Mouse (Mus musculus): Measurements from ENCODE around the gene Ip6k3.

Gene Ip6k3

GRCm38 (mm10) chr17:27122701-27123100 is 44.9 kb downstream of the Ip6k3 start:
- DNase-seq (ENCODE audit: low read depth): no peak

GRCm38 (mm10) chr17:27121781-27122180 is 45.8 kb downstream of the Ip6k3 start:
- no peak for DNase-seq (ENCODE audit: low read depth)

DNA sequence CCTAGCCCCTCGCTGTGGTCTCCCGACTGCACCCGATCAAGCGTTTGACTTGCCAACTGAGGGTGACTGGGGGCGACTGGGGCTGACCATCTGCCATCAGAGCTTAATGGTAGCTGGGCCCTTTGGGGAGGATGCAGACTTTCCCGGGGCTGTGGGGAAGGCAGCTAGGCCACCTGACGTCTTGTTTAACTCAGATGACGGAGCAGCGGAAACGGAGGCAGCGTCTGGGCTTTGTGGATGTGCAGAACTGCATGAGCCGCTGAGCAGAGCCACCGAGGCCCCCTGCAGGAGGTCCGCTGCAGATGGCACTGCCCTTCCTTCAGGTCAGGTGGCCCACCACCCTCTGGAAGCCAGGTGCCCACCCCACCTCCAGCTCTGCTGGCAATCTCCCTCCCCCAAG is 46.3 kb downstream of the Ip6k3 start:
- no peak for DNase-seq (ENCODE audit: low read depth)

- no peak for DNase-seq (ENCODE audit: low read depth)
These were observed 47.0 kb downstream of the Ip6k3 start for GRCm38 (mm10) chr17:27120561-27121024.

DNA sequence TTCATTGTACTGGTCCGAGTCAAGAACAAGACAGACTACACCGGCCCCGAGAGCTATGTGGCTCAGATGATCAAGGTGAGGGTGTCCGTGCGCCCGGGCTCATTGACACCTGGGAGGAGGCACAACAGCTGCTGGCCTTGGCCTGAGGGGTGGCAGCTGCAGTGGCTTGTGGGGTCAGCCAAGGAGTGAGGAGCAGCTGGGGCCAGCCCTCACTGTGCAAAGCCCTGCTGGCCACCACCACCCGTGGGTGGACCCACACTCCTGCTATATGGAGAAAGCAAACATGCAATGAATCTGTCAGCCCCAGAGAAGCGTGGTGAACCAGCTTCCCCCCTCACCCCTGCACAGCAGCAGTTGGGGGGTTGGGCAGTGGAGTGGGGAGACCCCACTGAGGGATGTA is 47.6 kb downstream of the Ip6k3 start:
- DNase-seq (ENCODE audit: low read depth): no peak

- no peak for DNase-seq (ENCODE audit: low read depth)
These were observed 48.1 kb downstream of the Ip6k3 start for GRCm38 (mm10) chr17:27119540-27119895.

GRCm38 (mm10) chr17:27118676-27119539 is 48.7 kb downstream of the Ip6k3 start:
- no peak for DNase-seq (ENCODE audit: low read depth)

GRCm38 (mm10) chr17:27110072-27110471 is 57.5 kb downstream of the Ip6k3 start:
- no peak for DNase-seq (ENCODE audit: low read depth)

DNA sequence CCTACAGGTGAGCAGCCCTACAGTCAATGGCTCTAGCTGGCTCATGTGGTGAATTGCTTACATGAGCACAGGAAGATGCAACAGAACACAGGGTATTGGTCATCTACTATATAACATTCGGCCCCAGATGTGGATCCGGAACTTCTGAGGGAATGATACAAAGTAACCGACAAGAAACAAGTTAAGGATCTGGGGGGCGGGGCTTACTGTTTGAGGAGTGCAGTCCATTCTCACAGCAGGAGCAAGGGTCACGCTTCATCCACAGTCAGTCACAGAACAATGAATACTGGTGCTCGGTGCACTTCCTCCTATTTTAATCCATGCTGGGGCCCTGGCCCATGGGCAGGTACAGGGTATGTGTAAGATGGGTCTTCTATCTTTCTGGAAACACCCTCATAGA is 59.7 kb downstream of the Ip6k3 start:
- no peak for DNase-seq (ENCODE audit: low read depth)

- DNase-seq (ENCODE audit: low read depth): peak; percentile 45
These were observed 60.9 kb downstream of the Ip6k3 start for GRCm38 (mm10) chr17:27106745-27107144.

- DNase-seq (ENCODE audit: low read depth): no peak
These were observed 61.7 kb downstream of the Ip6k3 start for GRCm38 (mm10) chr17:27105698-27106470.

DNA sequence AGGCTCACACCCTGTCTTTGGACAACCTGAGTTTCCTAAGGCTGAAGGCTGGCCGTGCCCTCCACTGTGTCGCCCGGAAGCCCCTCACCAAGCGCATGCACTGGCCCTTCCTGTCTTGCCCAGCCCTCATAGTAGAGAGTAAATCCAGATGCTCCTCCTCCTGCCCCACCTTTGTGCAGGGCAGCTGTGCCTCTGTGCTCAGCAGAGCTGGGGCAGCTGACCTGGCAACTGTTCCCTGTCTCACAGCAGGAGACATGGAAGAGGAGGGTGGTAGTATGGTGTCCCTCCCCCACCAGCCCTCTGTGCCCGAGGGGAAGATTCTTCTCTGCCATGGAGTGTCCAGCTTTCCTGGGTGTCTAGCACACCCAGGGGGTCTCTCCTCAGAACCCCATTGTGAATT is 65.9 kb downstream of the Ip6k3 start:
- no peak for DNase-seq (ENCODE audit: low read depth)

DNA sequence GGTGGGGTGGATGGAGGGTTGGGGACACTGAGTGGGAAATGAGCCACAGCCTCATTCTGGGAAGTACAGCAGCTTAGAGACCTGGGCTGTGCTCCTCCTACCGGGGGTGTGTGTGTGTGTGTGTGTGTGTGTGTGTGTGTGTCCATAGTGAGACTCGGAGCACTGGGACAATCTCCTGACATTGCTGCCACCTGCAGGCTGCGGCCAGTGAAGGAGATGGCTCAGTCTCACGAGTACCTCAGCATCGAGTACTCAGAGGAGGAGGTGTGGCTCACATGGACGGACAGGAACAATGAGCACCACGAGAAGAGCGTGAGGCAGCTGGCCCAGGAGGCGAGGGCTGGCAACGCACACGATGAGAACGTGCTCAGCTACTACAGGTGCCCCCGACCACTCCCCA is 71.9 kb downstream of the Ip6k3 start:
- DNase-seq (ENCODE audit: low read depth): no peak
